ENCODE assay signal across 9 mouse cellular contexts in the genomic region with DNA sequence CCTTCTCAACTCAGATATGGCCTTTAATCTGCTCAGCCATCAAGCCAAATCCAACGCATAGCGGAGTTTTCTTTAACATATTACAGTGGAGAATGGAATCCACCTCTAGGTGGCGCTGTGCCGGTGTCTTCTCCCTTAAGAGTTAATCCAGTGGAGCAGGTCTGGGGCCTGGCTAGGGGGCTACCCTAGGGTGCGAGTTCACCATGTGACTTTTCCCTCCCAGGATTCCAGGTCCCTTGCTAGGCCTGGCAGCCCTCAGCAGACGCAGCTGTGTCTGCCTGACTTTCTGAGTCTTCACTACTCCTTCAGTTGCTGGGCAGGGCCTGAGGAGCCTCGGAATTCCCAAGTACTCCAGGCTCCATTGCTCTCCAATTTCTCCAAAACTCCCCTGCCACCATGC. TPM values are rescaled to one million over a fixed set of nuclear protein-coding genes. Genes with fewer than 3 reads are reported as not detected.
DNase-seq lines count a peak whose midpoint lies in the region; ATAC-seq and TF ChIP-seq lines count a peak whose summit lies in the region.
"Had no signal": no experiment of that assay in that cellular context is flagged by ENCODE, and none has a peak within 500 bp of the region (broad histone marks: within the 10 kb centered on the region; RNA-seq: fewer than 3 reads in every experiment).

No protein-coding gene starts in this region.

- H3K9me3 ChIP-seq in hindbrain, postnatal 0 days (ENCODE audit: low read length): no peaks in the 10 kb centered on the region
- no peaks in the 10 kb centered on the region for H3K9me3 ChIP-seq in hindbrain, embryonic 13.5 days
- H3K9me3 ChIP-seq in embryonic facial prominence, embryonic 14.5 days (ENCODE audit: control insufficient read depth, low read length): no peaks in the 10 kb centered on the region
- H3K9me3 ChIP-seq in hindbrain, embryonic 16.5 days (ENCODE audit: control insufficient read depth, low read length): no peaks in the 10 kb centered on the region
- H3K9me3 ChIP-seq: neural tube, embryonic 13.5 days had no signal

- peak; percentile 47; the same call in 1 of the 2 replicates for ATAC-seq in hindbrain, postnatal 0 days
- ATAC-seq in hindbrain, embryonic 13.5 days (ENCODE audit: low FRiP score): no peak
- no peak for ATAC-seq in embryonic facial prominence, embryonic 14.5 days (ENCODE audit: low read depth)
- no peak for ATAC-seq in hindbrain, embryonic 16.5 days

- no peak overlapping the region for H3K27ac ChIP-seq in hindbrain, postnatal 0 days
- H3K27ac ChIP-seq in hindbrain, embryonic 13.5 days: no peak overlapping the region
- no peak overlapping the region for H3K27ac ChIP-seq in embryonic facial prominence, embryonic 14.5 days (replicated peaks; ENCODE audit: low read depth, low read length)
- H3K27ac ChIP-seq in hindbrain, embryonic 16.5 days (ENCODE audit: low read depth, low read length): no peak overlapping the region
- H3K27ac ChIP-seq: neural tube, embryonic 13.5 days had no signal

- no peak overlapping the region for H3K4me3 ChIP-seq in hindbrain, postnatal 0 days (ENCODE audit: low read length)
- no peak overlapping the region for H3K4me3 ChIP-seq in hindbrain, embryonic 13.5 days
- H3K4me3 ChIP-seq in embryonic facial prominence, embryonic 14.5 days (ENCODE audit: low read depth, low read length): no peak overlapping the region
- H3K4me3 ChIP-seq in hindbrain, embryonic 16.5 days (ENCODE audit: low read length): no peak overlapping the region
- H3K4me3 ChIP-seq: neural tube, embryonic 13.5 days had no signal

- H3K27me3 ChIP-seq in hindbrain, postnatal 0 days (ENCODE audit: insufficient read depth, low read length): no peaks in the 10 kb centered on the region
- no peaks in the 10 kb centered on the region for H3K27me3 ChIP-seq in hindbrain, embryonic 13.5 days
- H3K27me3 ChIP-seq in embryonic facial prominence, embryonic 14.5 days (replicated peaks; ENCODE audit: control insufficient read depth, insufficient read depth, low read length): no peaks in the 10 kb centered on the region
- H3K27me3 ChIP-seq in hindbrain, embryonic 16.5 days (replicated peaks; ENCODE audit: control insufficient read depth, insufficient read depth, low read length): 0 out of 2 replicates have a peak, but pooled peaks cover 2% of the 10 kb centered on the region
- H3K27me3 ChIP-seq: neural tube, embryonic 13.5 days had no signal

- no peak overlapping the region for H3K4me2 ChIP-seq in hindbrain, postnatal 0 days (ENCODE audit: low read depth, low read length)
- no peak overlapping the region for H3K4me2 ChIP-seq in hindbrain, embryonic 13.5 days
- no peak overlapping the region for H3K4me2 ChIP-seq in embryonic facial prominence, embryonic 14.5 days (ENCODE audit: low read depth, low read length)
- H3K4me2 ChIP-seq in hindbrain, embryonic 16.5 days (ENCODE audit: low read length): no peak overlapping the region
- H3K4me2 ChIP-seq: neural tube, embryonic 13.5 days had no signal

- H3K36me3 ChIP-seq in hindbrain, postnatal 0 days (ENCODE audit: insufficient read depth, low read length): no peaks in the 10 kb centered on the region
- no peaks in the 10 kb centered on the region for H3K36me3 ChIP-seq in hindbrain, embryonic 13.5 days
- no peaks in the 10 kb centered on the region for H3K36me3 ChIP-seq in embryonic facial prominence, embryonic 14.5 days (ENCODE audit: control insufficient read depth, insufficient read depth, low read length)
- no peaks in the 10 kb centered on the region for H3K36me3 ChIP-seq in hindbrain, embryonic 16.5 days (ENCODE audit: control insufficient read depth, insufficient read depth, low read length)
- H3K36me3 ChIP-seq: neural tube, embryonic 13.5 days had no signal

- H3K9ac ChIP-seq in hindbrain, postnatal 0 days (replicated peaks; ENCODE audit: low read length): no peak overlapping the region
- no peak overlapping the region for H3K9ac ChIP-seq in hindbrain, embryonic 13.5 days
- no peak overlapping the region for H3K9ac ChIP-seq in embryonic facial prominence, embryonic 14.5 days (ENCODE audit: low read depth, low read length)
- H3K9ac ChIP-seq in hindbrain, embryonic 16.5 days (ENCODE audit: low read depth, low read length): no peak overlapping the region
- H3K9ac ChIP-seq: neural tube, embryonic 13.5 days had no signal

- peak; percentile 57 for DNase-seq in hindbrain, postnatal 0 days (ENCODE audit: low spot score)
- DNase-seq in 416B (ENCODE audit: low read depth): peak; percentile 8
- peak; percentile 82 for DNase-seq in ZHBTc4 (ENCODE audit: low read depth, low spot score)
- DNase-seq in embryonic facial prominence, embryonic 14.5 days (ENCODE audit: low spot score): peak; percentile 18
- DNase-seq in yolk sac, embryonic 10.5 days (ENCODE audit: low spot score): peak; percentile 2
- DNase-seq in ovary, postnatal 10 days (ENCODE audit: low spot score): no peak

- peak; percentile 60 for TF ChIP-seq CTCF in hindbrain, postnatal 0 days (IDR thresholded peaks at IDR 0.05; ENCODE audit: low read depth)

- WGBS in hindbrain, postnatal 0 days: 35% methylated on average over 7 of the region's 7 CpGs
- WGBS in hindbrain, embryonic 13.5 days: 37% methylated on average over 7 of the region's 7 CpGs
- WGBS in embryonic facial prominence, embryonic 14.5 days: 27% methylated on average over 7 of the region's 7 CpGs
- WGBS in hindbrain, embryonic 16.5 days: 40% methylated on average over 7 of the region's 7 CpGs

- no peaks in the 10 kb centered on the region for H3K4me1 ChIP-seq in hindbrain, postnatal 0 days (ENCODE audit: insufficient read depth, low read length)
- no peaks in the 10 kb centered on the region for H3K4me1 ChIP-seq in hindbrain, embryonic 13.5 days (replicated peaks)
- H3K4me1 ChIP-seq in embryonic facial prominence, embryonic 14.5 days (ENCODE audit: control insufficient read depth, insufficient read depth, low read length): no peaks in the 10 kb centered on the region
- no peaks in the 10 kb centered on the region for H3K4me1 ChIP-seq in hindbrain, embryonic 16.5 days (ENCODE audit: control insufficient read depth, insufficient read depth, low read depth, low read length)
- H3K4me1 ChIP-seq: neural tube, embryonic 13.5 days had no signal

RNA-seq across cellular contexts. Expression of a gene that starts 40.8 kb away (rescaled TPM):
- total RNA-seq in hindbrain, postnatal 0 days (2014; rRNA removed): 11.4 and 14.9 TPM in 2 replicates
- 1.6 and 2.1 TPM in 2 replicates for polyA plus RNA-seq in hindbrain, postnatal 0 days (2015; fragmentation: Nextera tagmentation; extraction: Ambion mirVana)
- polyA plus RNA-seq in hindbrain, embryonic 13.5 days (2015; fragmentation: Nextera tagmentation; extraction: Ambion mirVana): 1.6 and 1.9 TPM in 2 replicates
- not detected in 2 replicates for polyA plus RNA-seq in embryonic facial prominence, embryonic 14.5 days (2014; fragmentation: Nextera tagmentation; extraction: Ambion mirVana)
- 1.0 and 1.2 TPM in 2 replicates for polyA plus RNA-seq in hindbrain, embryonic 16.5 days (2015; fragmentation: Nextera tagmentation; extraction: Ambion mirVana)
